Mouse (Mus musculus) urinary bladder, adult 2 months (tissue): Measurements from ENCODE around the gene Stip1. TPM values are rescaled to one million over a fixed set of nuclear protein-coding genes. Genes with fewer than 3 reads are reported as not detected.

Experiments
- DNase-seq: peaks from one replicate; pipeline ENCODE4 v3.0.0; 2022; ENCODE audit warnings: low spot score
- polyA plus RNA-seq: library from polyadenylated mRNA; depleted of rRNA; stranded (reverse); fragments of >200 nt; gene quantifications from 2 replicates; pipeline ENCODE4 v1.2.3, GENCODE M21; 2012; rRNA removed

Stip1 gene
- polyA plus RNA-seq, 1 experiment, result 85.9 TPM

- no peak for DNase-seq
These were observed 54.5 kb downstream of the Stip1 start for GRCm38 (mm10) chr19:6985300-6985699.

- no peak for DNase-seq
These were observed 56.1 kb downstream of the Stip1 start for GRCm38 (mm10) chr19:6983621-6984020.

- no peak for DNase-seq
These were observed 58.3 kb downstream of the Stip1 start for GRCm38 (mm10) chr19:6981465-6981864.

- no peak for DNase-seq
These were observed 59.2 kb downstream of the Stip1 start, which contains the start of gene Fkbp2 for GRCm38 (mm10) chr19:6980381-6981093. Fkbp2 (minus strand) TSS chr19:6980501.

GRCm38 (mm10) chr19:6979486-6980380 lies 60.0 kb downstream of the Stip1 start:
- DNase-seq, result peak; percentile 98

GRCm38 (mm10) chr19:6979001-6979479 lies 60.7 kb downstream of the Stip1 start:
- no peak for DNase-seq

GRCm38 (mm10) chr19:6978639-6978974 lies 61.2 kb downstream of the Stip1 start:
- DNase-seq, result no peak

GRCm38 (mm10) chr19:6977759-6978638 lies 61.8 kb downstream of the Stip1 start:
- DNase-seq, result no peak

GRCm38 (mm10) chr19:6975537-6976521 lies 63.9 kb downstream of the Stip1 start, which contains the start of gene Plcb3:
Plcb3 (minus strand) TSS chr19:6976470.
- no peak for DNase-seq

- DNase-seq, result peak; percentile 73
These were observed 65.3 kb downstream of the Stip1 start, which contains the start of gene Ppp1r14b for GRCm38 (mm10) chr19:6974211-6975205. Ppp1r14b (plus strand) TSS chr19:6974968.

- DNase-seq, result no peak
These were observed 66.1 kb downstream of the Stip1 start for GRCm38 (mm10) chr19:6973581-6974190.

GRCm38 (mm10) chr19:6972247-6972917 lies 67.4 kb downstream of the Stip1 start:
- no peak for DNase-seq

- no peak for DNase-seq
These were observed 68.1 kb downstream of the Stip1 start for GRCm38 (mm10) chr19:6971644-6972043.

Other genes starting within 250 kb of the Stip1 start
- 34.6 and 37.5 TPM in 2 replicates for gene Rps6ka4, start 199.3 kb downstream of the Stip1 start, polyA plus RNA-seq
- 2.5 and 3.2 TPM in 2 replicates for gene Ccdc88b, start 181.8 kb downstream of the Stip1 start, polyA plus RNA-seq
- 114 and 126 TPM in 2 replicates for gene Trmt112, start 130.3 kb downstream of the Stip1 start, polyA plus RNA-seq
- 308 and 425 TPM in 2 replicates for gene Prdx5, start 129.9 kb downstream of the Stip1 start, polyA plus RNA-seq
- gene Esrra, start 118.2 kb downstream of the Stip1 start, polyA plus RNA-seq, result 55.8 and 59.1 TPM in 2 replicates
- gene Catsperz, start 114.6 kb downstream of the Stip1 start, polyA plus RNA-seq, result 3.6 and 4.1 TPM in 2 replicates
- 1.6 and 1.8 TPM in 2 replicates for gene Kcnk4, start 105.5 kb downstream of the Stip1 start, polyA plus RNA-seq
- 67.2 and 75.9 TPM in 2 replicates for gene Bad, start 98.1 kb downstream of the Stip1 start, polyA plus RNA-seq
- 46.3 and 52.2 TPM in 2 replicates for gene Gpr137, start 97.5 kb downstream of the Stip1 start, polyA plus RNA-seq
- gene Ppp1r14b, start 65.0 kb downstream of the Stip1 start, polyA plus RNA-seq, result 100 and 132 TPM in 2 replicates
- 83.5 and 88.1 TPM in 2 replicates for gene Plcb3, start 63.5 kb downstream of the Stip1 start, polyA plus RNA-seq
- 83.0 and 89.1 TPM in 2 replicates for gene Fkbp2, start 59.5 kb downstream of the Stip1 start, polyA plus RNA-seq
- 48.1 and 76.3 TPM in 2 replicates for gene Vegfb, start 52.3 kb downstream of the Stip1 start, polyA plus RNA-seq
- gene Dnajc4, start 47.4 kb downstream of the Stip1 start, polyA plus RNA-seq, result 61.7 and 65.2 TPM in 2 replicates
- gene Nudt22, start 43.9 kb downstream of the Stip1 start, polyA plus RNA-seq, result 32.6 and 37.4 TPM in 2 replicates
- gene Trpt1, start 43.8 kb downstream of the Stip1 start, polyA plus RNA-seq, result 22.9 and 28.4 TPM in 2 replicates
- gene Fermt3, start 20.5 kb downstream of the Stip1 start, polyA plus RNA-seq, result 13.9 and 15.7 TPM in 2 replicates
- 23.7 and 26.2 TPM in 2 replicates for gene Macrod1, start 16.8 kb upstream of the Stip1 start, polyA plus RNA-seq
- 0.37 and 0.66 TPM in 2 replicates for gene Flrt1, start 65.8 kb upstream of the Stip1 start, polyA plus RNA-seq
- 91.0 and 97.6 TPM in 2 replicates for gene Otub1, start 166.3 kb upstream of the Stip1 start, polyA plus RNA-seq
- 508 and 528 TPM in 2 replicates for gene Cox8a, start 177.6 kb upstream of the Stip1 start, polyA plus RNA-seq
- gene Naa40, start 201.2 kb upstream of the Stip1 start, polyA plus RNA-seq, result 25.7 and 27.6 TPM in 2 replicates
- gene Rcor2, start 227.4 kb upstream of the Stip1 start, polyA plus RNA-seq, result 10.2 and 10.4 TPM in 2 replicates